Mouse (Mus musculus): ENCODE measurements around the gene Ddx19a. TPM values are rescaled to one million over a fixed set of nuclear protein-coding genes. Genes with fewer than 3 reads are reported as not detected.
A peak's percentile ranks its signal among the peaks of the same experiment; 100 is the strongest.

The Ddx19a gene
- polyA plus RNA-seq, 1 experiment from 2014 or later: 35.0 TPM

GRCm38 (mm10) chr8:110945716-110946115, 51.9 kb downstream of the Ddx19a start:
- Histone ChIP-seq H3K4me1 (replicated peaks; ENCODE audit: control insufficient read depth, insufficient read depth, low read length) (peaks cover 13% of the 10 kb centered on the region), H3K27me3 (replicated peaks; ENCODE audit: control insufficient read depth, insufficient read depth, low read length) (no peaks in the 10 kb centered on the region)
- ATAC-seq (replicated peaks; ENCODE audit: low FRiP score): no peak

DNA sequence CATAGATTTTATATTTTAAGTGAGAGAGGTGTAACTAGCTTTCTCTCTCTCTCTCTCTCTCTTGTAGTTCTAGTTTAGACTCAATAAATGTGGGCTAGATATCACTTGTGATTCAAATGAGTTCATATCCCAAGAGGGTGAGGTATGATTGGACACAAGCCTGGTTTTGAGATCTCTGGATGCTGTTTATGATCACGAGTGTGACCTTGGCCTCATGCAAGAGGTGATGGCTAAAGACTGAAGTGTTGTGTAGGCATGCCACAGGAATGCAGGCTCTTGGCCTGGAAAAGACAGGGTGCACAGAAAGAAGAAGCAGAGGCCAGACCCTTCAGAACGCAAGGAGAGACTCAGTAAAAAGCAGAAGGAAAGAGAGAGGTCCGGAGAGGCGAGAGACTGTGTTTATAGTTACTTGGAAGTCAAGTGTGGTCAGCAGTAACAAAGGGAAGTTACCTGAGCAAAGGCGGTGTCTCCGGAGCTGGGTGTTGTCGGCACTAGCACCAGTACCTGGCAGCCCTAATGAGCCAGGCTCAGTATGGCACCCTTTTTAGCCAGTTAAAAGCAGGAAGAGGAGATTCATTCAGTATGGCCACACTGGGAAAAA, 53.2 kb downstream of the Ddx19a start:
- no peak overlapping the region for H3K9ac ChIP-seq (ENCODE audit: low read depth, low read length)
- peaks cover 21% of the 10 kb centered on the region for H3K4me1 ChIP-seq (replicated peaks; ENCODE audit: control insufficient read depth, insufficient read depth, low read length)
- no peak overlapping the region for H3K4me3 ChIP-seq (ENCODE audit: low read depth, low read length)
- H3K9me3 ChIP-seq (ENCODE audit: control insufficient read depth, low read length): no peaks in the 10 kb centered on the region
- H3K4me2 ChIP-seq: no peak overlapping the region
- H3K27ac ChIP-seq (ENCODE audit: low read depth, low read length): no peak overlapping the region; the same call in 1 of the 2 replicates
- ATAC-seq (replicated peaks; ENCODE audit: low FRiP score): no peak
- no peaks in the 10 kb centered on the region for H3K27me3 ChIP-seq (replicated peaks; ENCODE audit: control insufficient read depth, insufficient read depth, low read length)
- 54% methylated on average over 7 of the region's 7 CpGs for WGBS
- DNase-seq (ENCODE audit: low spot score): no peak
- 0 out of 2 replicates have a peak, but pooled peaks cover 2% of the 10 kb centered on the region for H3K36me3 ChIP-seq (ENCODE audit: control insufficient read depth, insufficient read depth, low read length)

More at GRCm38 (mm10) chr8:110945716-110946115, 51.9 kb downstream of the Ddx19a start:
- 52% methylated on average over 4 of the region's 4 CpGs for WGBS
- Histone ChIP-seq H3K4me2 (no peak overlapping the region), H3K9ac (ENCODE audit: low read depth, low read length) (no peak overlapping the region), H3K27ac (ENCODE audit: low read depth, low read length) (no peak overlapping the region), H3K36me3 (ENCODE audit: control insufficient read depth, insufficient read depth, low read length) (0 out of 2 replicates have a peak, but pooled peaks cover 2% of the 10 kb centered on the region), H3K9me3 (ENCODE audit: control insufficient read depth, low read length) (no peaks in the 10 kb centered on the region), H3K4me3 (ENCODE audit: low read depth, low read length) (no peak overlapping the region)
- no peak for DNase-seq (ENCODE audit: low spot score)

DNA sequence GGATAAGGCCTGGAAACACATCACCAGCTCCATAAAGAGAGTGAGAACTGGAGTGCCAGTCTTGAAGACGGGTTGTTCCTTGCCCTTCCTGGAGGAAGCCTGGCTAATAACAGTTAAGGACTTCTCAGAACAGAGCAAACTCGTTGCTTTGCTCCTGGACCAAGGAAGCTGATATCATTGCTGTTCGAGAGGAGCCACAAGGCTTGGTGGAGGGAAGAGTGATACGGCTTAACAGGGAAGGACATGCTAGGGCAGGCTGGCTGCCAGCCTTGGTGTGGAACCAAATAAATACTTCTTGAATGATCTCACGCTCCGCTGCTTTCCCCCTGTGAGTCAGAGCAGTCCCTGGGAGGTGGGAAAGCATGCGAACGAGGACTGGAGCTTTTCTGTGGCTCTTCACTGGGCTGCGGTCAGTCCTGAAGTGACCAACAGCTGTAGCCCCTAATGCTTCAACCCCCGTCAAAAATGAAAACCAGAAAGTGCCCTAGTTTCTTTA, 56.1 kb downstream of the Ddx19a start:
- H3K9ac ChIP-seq (ENCODE audit: low read depth, low read length): no peak overlapping the region
- ATAC-seq (replicated peaks; ENCODE audit: low FRiP score) (no peak), DNase-seq (ENCODE audit: low spot score) (no peak)
- H3K36me3 ChIP-seq (ENCODE audit: control insufficient read depth, insufficient read depth, low read length): peaks cover 2% of the 10 kb centered on the region; the same call in 1 of the 2 replicates
- H3K4me2 ChIP-seq: no peak overlapping the region
- no peak overlapping the region for H3K4me3 ChIP-seq (ENCODE audit: low read depth, low read length)
- peaks cover 39% of the 10 kb centered on the region for H3K4me1 ChIP-seq (replicated peaks; ENCODE audit: control insufficient read depth, insufficient read depth, low read length)
- no peak overlapping the region for H3K27ac ChIP-seq (ENCODE audit: low read depth, low read length)
- no peaks in the 10 kb centered on the region for H3K9me3 ChIP-seq (ENCODE audit: control insufficient read depth, low read length)
- no peaks in the 10 kb centered on the region for H3K27me3 ChIP-seq (replicated peaks; ENCODE audit: control insufficient read depth, insufficient read depth, low read length)
- 70% methylated on average over 10 of the region's 10 CpGs for WGBS

DNA sequence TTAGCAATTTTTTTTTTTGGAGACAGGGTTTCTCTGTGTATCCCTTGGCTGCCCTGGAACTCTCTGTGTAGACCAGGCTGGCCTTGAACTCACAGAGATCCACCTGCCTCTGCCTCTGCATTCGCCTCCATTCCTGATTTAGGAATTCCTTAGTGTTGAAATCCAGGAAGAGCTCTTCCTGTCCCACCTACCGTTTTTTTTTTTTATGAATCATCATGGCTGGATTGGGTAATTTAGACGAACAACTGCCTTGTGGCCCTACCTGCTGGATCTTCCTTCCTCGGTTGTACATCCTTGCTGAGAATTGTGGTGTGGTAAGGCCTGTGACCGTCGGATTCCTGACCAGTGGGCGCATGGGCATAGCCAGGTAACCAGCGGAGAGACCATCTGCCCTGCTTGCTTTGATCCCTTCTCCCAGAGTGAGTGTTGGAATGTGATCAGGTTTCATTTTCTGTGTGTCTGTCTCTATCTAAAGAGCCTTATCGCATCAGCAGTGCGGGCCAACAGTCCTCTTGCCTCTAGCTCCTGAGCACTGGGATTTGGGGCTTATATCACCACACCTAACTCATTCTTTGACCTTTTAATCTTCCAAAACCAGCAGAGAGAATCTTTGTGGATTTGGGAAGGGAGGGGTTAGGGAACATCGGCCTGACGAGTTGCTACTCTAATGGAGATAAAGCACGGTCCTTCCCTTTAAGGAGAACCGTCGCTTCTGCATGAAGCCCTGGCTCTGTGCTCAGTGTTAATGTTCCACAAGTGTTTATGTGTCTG, 56.7 kb downstream of the Ddx19a start:
- H3K27me3 ChIP-seq (replicated peaks; ENCODE audit: control insufficient read depth, insufficient read depth, low read length): no peaks in the 10 kb centered on the region
- ATAC-seq (replicated peaks; ENCODE audit: low FRiP score) (no peak), DNase-seq (ENCODE audit: low spot score) (no peak)
- no peaks in the 10 kb centered on the region for H3K9me3 ChIP-seq (ENCODE audit: control insufficient read depth, low read length)
- H3K27ac ChIP-seq (ENCODE audit: low read depth, low read length): no peak overlapping the region
- WGBS: 75% methylated on average over 15 of the region's 15 CpGs
- H3K9ac ChIP-seq (ENCODE audit: low read depth, low read length): no peak overlapping the region
- no peak overlapping the region for H3K4me2 ChIP-seq
- peaks cover 41% of the 10 kb centered on the region for H3K4me1 ChIP-seq (replicated peaks; ENCODE audit: control insufficient read depth, insufficient read depth, low read length)
- H3K4me3 ChIP-seq (ENCODE audit: low read depth, low read length): no peak overlapping the region
- H3K36me3 ChIP-seq (ENCODE audit: control insufficient read depth, insufficient read depth, low read length): peaks cover 2% of the 10 kb centered on the region; the same call in 1 of the 2 replicates

DNA sequence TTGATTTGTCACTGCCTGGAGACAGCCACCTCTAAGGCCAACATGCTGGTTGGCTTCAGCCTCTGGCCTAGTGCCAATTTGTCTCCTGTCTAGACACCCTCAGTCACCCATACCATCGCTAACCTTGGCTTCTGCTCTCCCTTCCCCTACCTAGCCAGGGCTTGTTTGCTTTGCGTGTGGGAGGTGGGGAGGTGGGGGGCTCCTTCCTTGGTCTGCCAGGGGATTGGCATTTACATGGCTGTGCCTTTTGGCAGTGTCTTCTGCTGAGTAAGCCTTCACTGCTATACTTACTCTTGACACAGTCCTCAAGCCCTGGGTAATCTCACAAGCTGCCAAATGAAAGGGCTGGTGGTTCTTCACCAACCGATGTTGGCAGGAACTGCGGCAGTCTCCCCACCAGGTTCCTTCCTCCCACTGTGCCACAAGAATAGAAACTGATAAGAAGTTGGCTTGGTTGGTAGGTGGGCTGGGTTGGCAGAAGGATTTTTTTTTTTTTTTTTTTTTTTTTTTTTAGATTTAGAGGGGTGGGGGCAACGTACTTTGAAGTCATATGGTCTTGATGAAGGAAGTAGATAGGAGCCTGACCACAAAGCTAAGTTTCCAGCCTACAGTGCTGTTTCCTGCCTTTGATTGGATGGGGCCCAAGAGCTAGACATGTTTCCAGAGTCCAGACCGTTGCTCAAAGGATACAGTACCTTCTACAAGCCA, 58.6 kb downstream of the Ddx19a start:
- DNase-seq (ENCODE audit: low spot score): no peak

DNA sequence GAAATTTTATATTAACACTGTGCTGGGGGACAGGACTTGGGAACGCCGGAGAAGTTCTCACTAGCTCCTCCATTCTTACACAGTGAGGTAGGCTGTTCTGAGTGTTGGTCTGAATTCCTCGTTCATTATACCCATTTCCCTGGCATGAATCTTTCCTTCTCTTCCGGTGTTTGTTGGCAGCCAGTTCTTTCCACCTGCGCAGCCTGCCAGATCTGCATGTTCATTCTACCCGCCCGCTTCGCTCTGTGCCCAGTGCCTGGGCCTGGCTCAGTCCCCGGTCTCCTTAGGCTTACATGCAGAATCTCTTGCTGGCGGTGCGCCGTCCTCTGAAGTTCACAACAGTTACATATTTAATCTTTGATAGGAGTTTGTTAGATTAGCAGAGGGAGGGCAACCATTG, 61.4 kb downstream of the Ddx19a start:
- DNase-seq (ENCODE audit: low spot score) (no peak), ATAC-seq (replicated peaks; ENCODE audit: low FRiP score) (no peak)
- Histone ChIP-seq H3K27ac (ENCODE audit: low read depth, low read length) (no peak overlapping the region), H3K36me3 (ENCODE audit: control insufficient read depth, insufficient read depth, low read length) (peaks cover 2% of the 10 kb centered on the region; the same call in 1 of the 2 replicates), H3K4me3 (ENCODE audit: low read depth, low read length) (no peak overlapping the region), H3K4me1 (replicated peaks; ENCODE audit: control insufficient read depth, insufficient read depth, low read length) (peaks cover 71% of the 10 kb centered on the region), H3K27me3 (replicated peaks; ENCODE audit: control insufficient read depth, insufficient read depth, low read length) (no peaks in the 10 kb centered on the region), H3K4me2 (no peak overlapping the region), H3K9ac (ENCODE audit: low read depth, low read length) (no peak overlapping the region), H3K9me3 (ENCODE audit: control insufficient read depth, low read length) (no peaks in the 10 kb centered on the region)
- WGBS: 89% methylated on average over 12 of the region's 12 CpGs

More for the DNA sequence above, 58.6 kb downstream of the Ddx19a start:
- Histone ChIP-seq H3K36me3 (ENCODE audit: control insufficient read depth, insufficient read depth, low read length) (peaks cover 2% of the 10 kb centered on the region; the same call in 1 of the 2 replicates), H3K4me2 (no peak overlapping the region), H3K4me3 (ENCODE audit: low read depth, low read length) (no peak overlapping the region), H3K4me1 (replicated peaks; ENCODE audit: control insufficient read depth, insufficient read depth, low read length) (peaks cover 48% of the 10 kb centered on the region), H3K9me3 (ENCODE audit: control insufficient read depth, low read length) (no peaks in the 10 kb centered on the region), H3K9ac (ENCODE audit: low read depth, low read length) (no peak overlapping the region), H3K27ac (ENCODE audit: low read depth, low read length) (no peak overlapping the region), H3K27me3 (replicated peaks; ENCODE audit: control insufficient read depth, insufficient read depth, low read length) (no peaks in the 10 kb centered on the region)
- 28% methylated on average over 6 of the region's 6 CpGs for WGBS
- peak; percentile 44 for ATAC-seq (replicated peaks; ENCODE audit: low FRiP score)

- WGBS: 40% methylated on average over 2 of the region's 2 CpGs
- peaks cover 74% of the 10 kb centered on the region for H3K4me1 ChIP-seq (replicated peaks; ENCODE audit: control insufficient read depth, insufficient read depth, low read length)
- H3K4me2 ChIP-seq: peak overlapping the region; percentile 55
- H3K9me3 ChIP-seq (ENCODE audit: control insufficient read depth, low read length): no peaks in the 10 kb centered on the region
- DNase-seq (ENCODE audit: low spot score) (no peak), ATAC-seq (replicated peaks; ENCODE audit: low FRiP score) (peak; percentile 70)
- no peak overlapping the region for H3K9ac ChIP-seq (ENCODE audit: low read depth, low read length)
- peak overlapping the region; percentile 62 for H3K27ac ChIP-seq (ENCODE audit: low read depth, low read length)
- peaks cover 4% of the 10 kb centered on the region; the same call in 1 of the 2 replicates for H3K36me3 ChIP-seq (ENCODE audit: control insufficient read depth, insufficient read depth, low read length)
- H3K27me3 ChIP-seq (replicated peaks; ENCODE audit: control insufficient read depth, insufficient read depth, low read length): no peaks in the 10 kb centered on the region
- H3K4me3 ChIP-seq (ENCODE audit: low read depth, low read length): no peak overlapping the region
These were observed 64.3 kb downstream of the Ddx19a start for GRCm38 (mm10) chr8:110933272-110933671.

DNA sequence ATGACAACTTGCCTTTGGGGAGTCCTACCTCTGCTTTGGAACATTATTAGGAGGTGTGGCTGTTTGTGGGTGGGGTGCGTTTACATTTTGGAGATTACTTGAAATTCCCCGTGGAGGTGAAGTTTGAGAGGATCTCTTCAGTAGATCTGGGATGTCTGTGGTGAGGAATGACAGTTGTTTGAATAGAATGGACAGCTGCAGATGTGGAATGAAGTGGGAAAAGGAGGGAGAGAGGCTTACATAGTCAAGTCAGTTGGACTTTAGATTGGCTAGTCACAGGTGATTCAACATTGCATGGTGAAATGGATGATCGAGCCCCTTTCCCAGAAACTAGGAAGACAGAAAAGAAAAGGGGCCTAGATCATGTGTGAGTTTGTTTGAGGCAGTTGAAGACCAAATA, 65.2 kb downstream of the Ddx19a start:
- Histone ChIP-seq H3K4me1 (replicated peaks; ENCODE audit: control insufficient read depth, insufficient read depth, low read length) (peaks cover 80% of the 10 kb centered on the region), H3K36me3 (ENCODE audit: control insufficient read depth, insufficient read depth, low read length) (peaks cover 4% of the 10 kb centered on the region; the same call in 1 of the 2 replicates), H3K4me3 (ENCODE audit: low read depth, low read length) (no peak overlapping the region), H3K9me3 (ENCODE audit: control insufficient read depth, low read length) (no peaks in the 10 kb centered on the region), H3K27ac (ENCODE audit: low read depth, low read length) (peak overlapping the region; percentile 79), H3K4me2 (peak overlapping the region; percentile 55), H3K27me3 (replicated peaks; ENCODE audit: control insufficient read depth, insufficient read depth, low read length) (no peaks in the 10 kb centered on the region), H3K9ac (ENCODE audit: low read depth, low read length) (peak overlapping the region; percentile 50; the same call in 1 of the 2 replicates)
- DNase-seq (ENCODE audit: low spot score) (no peak), ATAC-seq (replicated peaks; ENCODE audit: low FRiP score) (no peak)
- WGBS: 63% methylated on average over 3 of the region's 3 CpGs
